14 mouse cellular contexts compared by ENCODE assay signal in genomic region chr12:56890891-56891726, GRCm38 (mm10).
"Had no signal": no experiment of that assay in that cellular context is flagged by ENCODE, and none has a peak within 500 bp of the region (broad histone marks: within the 10 kb centered on the region; RNA-seq: fewer than 3 reads in every experiment).

No protein-coding gene starts in this region.

- H3K4me2 ChIP-seq: limb, embryonic 15.5 days; liver, embryonic 12.5 days; lung, embryonic 14.5 days; neural tube, embryonic 13.5 days had no signal

- H3K9me3 ChIP-seq: limb, embryonic 15.5 days; midbrain, embryonic 10.5 days; neural tube, embryonic 13.5 days had no signal

- H3K4me3 ChIP-seq: limb, embryonic 15.5 days; liver, embryonic 12.5 days; midbrain, embryonic 10.5 days; neural tube, embryonic 13.5 days had no signal

- DNase-seq: kidney, postnatal 14 days; lung, embryonic 14.5 days; lung, postnatal 10 days; lung, postnatal 4 days; midbrain, embryonic 14.5 days; retina, postnatal 1 day; right cerebral cortex, postnatal 4 days; spleen, adult 18-20 months; thymus, adult 18-20 months; thymus, postnatal 14 days had no signal

- H3K27me3 ChIP-seq: limb, embryonic 15.5 days; liver, embryonic 12.5 days had no signal

- H3K36me3 ChIP-seq: limb, embryonic 15.5 days; midbrain, embryonic 10.5 days; neural tube, embryonic 13.5 days had no signal

- H3K4me1 ChIP-seq: limb, embryonic 15.5 days; liver, embryonic 12.5 days; neural tube, embryonic 13.5 days had no signal

- H3K9ac ChIP-seq: limb, embryonic 15.5 days; liver, embryonic 12.5 days; lung, embryonic 14.5 days; neural tube, embryonic 13.5 days had no signal

- H3K27ac ChIP-seq: limb, embryonic 15.5 days; liver, embryonic 12.5 days; midbrain, embryonic 10.5 days; neural tube, embryonic 13.5 days had no signal

- ATAC-seq: liver, embryonic 12.5 days had no signal
